Mouse (Mus musculus) brain, embryonic 14.5 days (tissue): ENCODE data around the gene Elmo3. TPM values are rescaled to one million over a fixed set of nuclear protein-coding genes. Genes with fewer than 3 reads are reported as not detected.

Experiments used
- DNase-seq: peaks from one replicate; pipeline ENCODE4 v3.0.0-alpha.2; 2011; ENCODE audit warnings: low read depth
- CTCF ChIP-seq: fragments of 200-500 bp; IDR thresholded peaks from 2 replicates; pipeline ENCODE4 v1.5.1; 2012; ENCODE audit warnings: inconsistent platforms, mild to moderate bottlenecking, moderate library complexity, borderline replicate concordance; ENCODE audit not compliant: insufficient read depth, insufficient read length; ENCODE audit errors: extremely low read depth
- POLR2A ChIP-seq: fragments of 200-500 bp; IDR thresholded peaks from 2 replicates; pipeline ENCODE4 v1.6.1; 2012; ENCODE audit warnings: mild to moderate bottlenecking, inconsistent platforms, borderline replicate concordance; ENCODE audit not compliant: poor library complexity, insufficient read depth, insufficient read length, severe bottlenecking; ENCODE audit errors: extremely low read depth
- polyA plus RNA-seq: library from polyadenylated mRNA; depleted of rRNA; stranded (reverse); fragments of >200 nt; gene quantifications from 2 replicates; pipeline ENCODE4 v1.2.3, GENCODE M21; 2012

The Elmo3 gene
- polyA plus RNA-seq, 1 experiment = 2.3 TPM

- no peak for TF ChIP-seq POLR2A
- no peak for TF ChIP-seq CTCF
- no peak for DNase-seq
Measured at GRCm38 (mm10) chr8:105292471-105292870, 12.9 kb upstream of the Elmo3 start.

GRCm38 (mm10) chr8:105293405-105293804 is 12.0 kb upstream of the Elmo3 start:
- DNase-seq = no peak

GRCm38 (mm10) chr8:105294776-105295175 is 10.6 kb upstream of the Elmo3 start:
- TF ChIP-seq CTCF = no peak
- TF ChIP-seq POLR2A = no peak
- DNase-seq = no peak

More at GRCm38 (mm10) chr8:105293405-105293804, 12.0 kb upstream of the Elmo3 start:
- no peak for TF ChIP-seq POLR2A
- no peak for TF ChIP-seq CTCF

GRCm38 (mm10) chr8:105295256-105295655 is 10.1 kb upstream of the Elmo3 start:
- no peak for TF ChIP-seq CTCF
- no peak for TF ChIP-seq POLR2A
- no peak for DNase-seq

GRCm38 (mm10) chr8:105295895-105296573 is 9.4 kb upstream of the Elmo3 start, which contains the start of gene Exoc3l:
Gene Exoc3l, minus strand, starts transcription at chr8:105296101.
- DNase-seq = no peak
- TF ChIP-seq CTCF = no peak
- no peak for TF ChIP-seq POLR2A

- peak; percentile 97 for DNase-seq
- no peak for TF ChIP-seq CTCF
- peak; percentile 94 for TF ChIP-seq POLR2A
Measured at GRCm38 (mm10) chr8:105297511-105298192, 7.7 kb upstream of the Elmo3 start, which contains the start of gene E2f4. Gene E2f4, plus strand, starts transcription at chr8:105297663.

- DNase-seq = no peak
- TF ChIP-seq POLR2A (no peak), CTCF (no peak)
Measured at GRCm38 (mm10) chr8:105298351-105299252, 6.8 kb upstream of the Elmo3 start.

GRCm38 (mm10) chr8:105299962-105300361 is 5.4 kb upstream of the Elmo3 start:
- no peak for DNase-seq
- no peak for TF ChIP-seq CTCF
- no peak for TF ChIP-seq POLR2A

- TF ChIP-seq CTCF (no peak), POLR2A (no peak)
- DNase-seq = no peak
Measured at GRCm38 (mm10) chr8:105303396-105303795, 2.0 kb upstream of the Elmo3 start.

- TF ChIP-seq POLR2A (no peak), CTCF (no peak)
- no peak for DNase-seq
Measured at GRCm38 (mm10) chr8:105303874-105304273, 1.5 kb upstream of the Elmo3 start.
